Mouse (Mus musculus): ENCODE data around the gene Hist2h2ac. TPM values are rescaled to one million over a fixed set of nuclear protein-coding genes. Genes with fewer than 3 reads are reported as not detected.
"Not testable (repeated sequence)": the region's sequence is repeated elsewhere in the genome, so short reads cannot be mapped to it uniquely, and the experiment has no call there.

Hist2h2ac gene
- polyA plus RNA-seq, 1 experiment = 8.5 TPM

DNA sequence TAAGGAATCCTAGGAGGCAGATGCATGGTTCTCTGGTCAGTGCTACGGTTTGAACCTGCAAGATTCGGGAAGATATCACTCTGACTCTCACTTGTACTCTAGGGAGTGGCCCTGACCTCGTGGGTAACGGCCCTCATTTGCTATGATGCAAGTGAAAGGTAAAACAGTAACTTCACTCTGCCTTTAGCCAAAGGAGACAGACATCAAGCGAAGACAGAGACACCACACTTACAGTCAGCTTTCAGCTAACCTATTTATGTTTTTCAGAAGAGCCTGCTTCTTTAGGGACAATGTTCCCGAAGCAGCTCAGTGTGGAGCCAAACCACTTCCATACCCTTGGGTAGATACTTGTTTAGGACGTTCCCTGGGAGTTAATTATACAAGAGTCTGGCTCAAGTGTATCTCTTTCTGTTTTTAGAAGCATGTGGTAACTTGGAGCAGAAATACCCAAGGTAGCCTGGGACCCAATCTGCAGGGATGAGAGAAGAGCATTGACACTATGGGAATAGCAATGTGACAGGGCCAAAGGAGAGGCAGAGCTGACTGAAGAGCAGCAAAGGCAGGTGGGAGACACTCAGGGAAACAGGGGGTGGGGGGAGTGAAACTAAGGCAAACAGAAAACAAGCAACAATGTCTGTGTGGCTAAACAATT lies 23.4 kb upstream of the Hist2h2ac start:
- peak overlapping the region; percentile 74 for H3K4me3 ChIP-seq (replicated peaks)
- H3K36me3 ChIP-seq (ENCODE audit: control insufficient read depth) = peaks cover 18% of the 10 kb centered on the region
- no peak for TF ChIP-seq TAL1 (IDR thresholded peaks at IDR 0.05; ENCODE audit: low read length)
- TF ChIP-seq GATA1 (IDR thresholded peaks at IDR 0.05; ENCODE audit: low read length) = no peak
- H3K27me3 ChIP-seq (ENCODE audit: control insufficient read depth) = no peaks in the 10 kb centered on the region
- H3K9me3 ChIP-seq (ENCODE audit: control insufficient read depth, low read length) = no peaks in the 10 kb centered on the region
- H3K4me1 ChIP-seq (ENCODE audit: control insufficient read depth) = peaks cover 54% of the 10 kb centered on the region

DNA sequence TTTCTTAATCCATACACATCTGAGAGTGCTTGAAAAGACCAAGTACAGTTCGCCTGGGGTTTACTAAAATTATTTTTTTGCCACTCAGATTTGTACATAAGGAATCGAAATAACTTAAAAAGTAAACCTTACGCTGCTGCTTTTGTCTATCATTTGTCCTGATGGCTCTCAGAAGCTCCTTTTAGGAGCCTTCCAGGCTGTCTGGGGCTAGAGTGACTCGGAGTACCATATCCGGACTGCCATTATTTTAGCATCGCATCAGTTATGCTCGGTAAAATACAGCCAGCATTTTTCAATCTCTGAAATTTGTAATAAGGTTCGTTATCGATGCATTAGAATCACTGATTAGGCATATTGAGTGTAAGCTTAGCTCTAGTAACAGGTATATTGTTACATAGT lies 20.1 kb upstream of the Hist2h2ac start:
- no peak for TF ChIP-seq TAL1 (IDR thresholded peaks at IDR 0.05; ENCODE audit: low read length)
- TF ChIP-seq GATA1 (IDR thresholded peaks at IDR 0.05; ENCODE audit: low read length) = no peak
- H3K27me3 ChIP-seq (ENCODE audit: control insufficient read depth) = no peaks in the 10 kb centered on the region
- peaks cover 69% of the 10 kb centered on the region for H3K4me1 ChIP-seq (ENCODE audit: control insufficient read depth)
- no peaks in the 10 kb centered on the region for H3K9me3 ChIP-seq (ENCODE audit: control insufficient read depth, low read length)
- peaks cover 17% of the 10 kb centered on the region for H3K36me3 ChIP-seq (ENCODE audit: control insufficient read depth)
- H3K4me3 ChIP-seq (replicated peaks) = peak overlapping the region; percentile 59

DNA sequence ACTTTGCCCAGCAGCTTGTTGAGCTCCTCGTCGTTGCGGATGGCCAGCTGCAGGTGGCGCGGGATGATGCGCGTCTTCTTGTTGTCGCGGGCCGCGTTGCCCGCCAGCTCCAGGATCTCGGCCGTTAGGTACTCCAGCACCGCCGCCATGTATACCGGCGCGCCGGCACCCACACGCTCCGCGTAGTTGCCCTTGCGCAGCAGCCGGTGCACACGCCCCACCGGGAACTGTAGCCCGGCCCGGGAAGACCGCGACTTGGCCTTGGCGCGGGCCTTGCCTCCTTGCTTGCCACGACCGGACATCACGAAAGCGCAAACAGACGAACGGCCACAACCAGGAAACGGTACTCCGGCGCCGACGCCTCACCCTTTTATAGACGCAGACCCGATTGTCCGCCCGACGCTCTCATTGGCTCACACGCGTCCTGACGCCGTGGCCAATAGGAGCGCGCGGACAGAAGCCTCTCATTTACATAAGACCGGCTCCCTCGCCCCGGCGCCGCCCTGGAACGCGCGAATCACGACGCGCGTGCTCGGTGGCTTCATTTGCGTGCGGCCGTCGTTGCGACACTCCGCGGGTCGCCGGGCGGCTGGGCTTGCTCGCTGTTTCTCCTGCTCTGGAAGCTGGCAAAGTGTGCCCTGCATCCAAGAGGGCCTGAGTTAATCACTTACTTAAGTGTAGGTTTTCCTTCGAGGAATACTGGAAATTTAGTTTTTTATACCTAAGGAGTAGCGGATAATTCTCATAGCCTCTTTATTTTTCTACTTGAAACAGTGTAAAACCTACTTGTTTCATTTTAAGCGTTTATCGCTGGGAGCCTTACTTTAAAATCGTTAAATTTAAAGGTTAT lies 19.5 kb upstream of the Hist2h2ac start, which contains the start of gene Hist2h2aa2:
Gene Hist2h2aa2, minus strand, starts transcription at position 328 of the 850 bp plus-strand sequence.
- Histone ChIP-seq H3K4me3 (replicated peaks) (peak within 1 kb of the TSS; percentile 60), H3K36me3 (ENCODE audit: control insufficient read depth) (peaks cover 20% of the 10 kb centered on the region), H3K4me1 (ENCODE audit: control insufficient read depth) (peaks cover 74% of the 10 kb centered on the region)
- not testable (repeated sequence) for H3K27me3 ChIP-seq (ENCODE audit: control insufficient read depth); H3K9me3 ChIP-seq (ENCODE audit: control insufficient read depth, low read length)

DNA sequence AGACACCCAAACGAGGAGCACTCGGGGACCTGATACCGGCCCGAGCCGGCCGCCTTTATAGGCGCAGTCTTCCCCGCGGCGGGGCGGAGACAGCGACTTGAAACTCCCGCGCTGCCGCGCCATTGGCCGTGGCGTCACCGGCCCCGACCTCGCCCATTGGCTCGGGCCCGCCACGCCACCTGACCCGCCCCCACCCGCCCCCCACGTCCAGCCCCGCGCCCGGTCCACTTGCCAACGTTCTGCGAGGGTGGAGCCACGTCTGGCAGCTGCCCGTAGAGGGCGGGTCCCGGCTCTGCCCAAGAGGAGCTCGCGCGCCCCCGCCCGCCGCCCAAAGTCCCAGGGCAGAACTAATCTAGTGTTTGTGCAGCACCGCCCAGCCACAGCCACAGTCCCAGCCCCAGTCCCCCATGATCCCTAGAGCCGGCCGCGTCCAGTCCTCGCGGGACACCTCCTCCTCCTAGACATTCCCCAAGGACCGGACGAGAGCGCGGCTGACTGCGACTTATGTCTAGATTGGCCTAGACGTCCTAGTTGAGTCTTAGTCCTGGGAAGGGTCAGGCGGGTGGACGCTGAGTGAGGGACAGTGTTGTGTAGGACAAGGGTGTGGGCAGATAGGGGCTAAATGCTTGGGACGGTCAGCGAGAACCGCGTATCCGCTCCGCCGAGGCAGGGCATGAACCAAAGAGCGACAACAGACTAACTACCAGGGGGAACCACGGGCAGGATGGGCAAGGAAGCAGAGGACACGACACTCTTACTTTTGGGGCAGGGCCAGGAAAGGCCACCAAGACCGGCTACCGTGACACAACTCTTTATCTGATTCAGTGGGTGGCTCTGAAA lies 18.5 kb upstream of the Hist2h2ac start, which contains the start of gene Hist2h3c2:
Gene Hist2h3c2, minus strand, starts transcription at position 174 of the 840 bp plus-strand sequence.
- Histone ChIP-seq H3K36me3 (ENCODE audit: control insufficient read depth) (peaks cover 18% of the 10 kb centered on the region), H3K4me3 (replicated peaks) (peak within 1 kb of the TSS; percentile 65), H3K4me1 (ENCODE audit: control insufficient read depth) (peaks cover 66% of the 10 kb centered on the region)
- not testable (repeated sequence) for H3K27me3 ChIP-seq (ENCODE audit: control insufficient read depth); H3K9me3 ChIP-seq (ENCODE audit: control insufficient read depth, low read length)

DNA sequence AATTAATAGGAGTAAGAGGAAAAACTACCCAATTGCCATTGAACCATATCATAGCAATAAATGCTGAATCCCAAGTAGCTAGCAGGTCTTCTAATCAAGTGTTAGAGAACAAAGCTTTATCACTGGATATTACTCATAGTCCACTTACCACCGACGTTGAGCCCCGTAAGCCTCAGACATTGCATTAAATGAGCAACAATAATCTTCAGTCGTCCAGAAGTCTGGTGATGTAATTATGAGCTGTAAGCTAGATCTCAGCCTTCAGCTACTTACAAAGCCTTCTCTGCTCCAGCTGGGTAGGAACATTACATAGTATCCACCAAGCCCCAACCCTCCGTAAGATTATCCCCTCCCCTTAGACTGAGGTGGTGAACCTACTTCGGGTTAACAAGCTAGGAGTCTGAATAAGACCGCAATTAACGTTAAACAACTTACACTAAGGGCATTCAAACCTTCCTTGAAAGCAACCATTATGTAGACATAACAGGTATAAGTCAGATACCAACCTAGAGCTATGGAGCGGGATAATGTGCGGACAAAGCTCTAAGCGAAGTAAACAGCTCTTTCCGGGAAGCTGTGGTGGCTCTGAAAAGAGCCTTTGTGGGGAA lies 17.3 kb upstream of the Hist2h2ac start:
- H3K27me3 ChIP-seq (ENCODE audit: control insufficient read depth) = no peaks in the 10 kb centered on the region
- TF ChIP-seq GATA1 (IDR thresholded peaks at IDR 0.05; ENCODE audit: low read length) = no peak
- peak overlapping the region; percentile 65 for H3K4me3 ChIP-seq (replicated peaks)
- H3K9me3 ChIP-seq (ENCODE audit: control insufficient read depth, low read length) = no peaks in the 10 kb centered on the region
- peaks cover 56% of the 10 kb centered on the region for H3K4me1 ChIP-seq (ENCODE audit: control insufficient read depth)
- peaks cover 13% of the 10 kb centered on the region for H3K36me3 ChIP-seq (ENCODE audit: control insufficient read depth)

DNA sequence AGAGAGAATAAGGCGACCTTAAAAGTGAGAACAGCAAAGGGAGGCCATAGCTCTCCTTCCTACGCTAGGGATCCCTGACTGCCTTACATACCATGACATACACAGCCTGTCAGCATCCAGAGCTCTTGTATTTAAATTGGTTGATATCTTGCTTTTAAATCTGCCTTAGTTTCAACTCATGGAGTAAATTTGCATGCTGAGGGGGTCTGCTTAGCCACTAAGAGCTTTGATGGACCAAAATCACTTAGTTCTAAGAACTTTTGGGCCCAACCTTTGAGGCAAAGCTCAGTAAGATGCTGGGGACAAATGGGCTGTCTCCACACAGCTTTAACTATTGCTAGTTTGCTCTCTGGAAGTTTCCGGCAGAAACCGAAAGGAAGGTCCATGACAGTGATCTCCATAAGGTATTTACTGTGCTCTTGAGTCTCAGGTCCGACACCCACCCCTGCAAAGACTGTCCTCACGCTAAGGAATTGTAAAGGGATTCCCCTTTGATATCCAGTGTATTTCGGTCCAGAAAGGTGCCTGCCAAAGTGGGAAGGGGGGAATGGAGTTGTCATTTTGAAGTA lies 16.7 kb upstream of the Hist2h2ac start:
- Histone ChIP-seq H3K4me1 (ENCODE audit: control insufficient read depth) (peaks cover 52% of the 10 kb centered on the region), H3K4me3 (replicated peaks) (peak overlapping the region; percentile 65), H3K9me3 (ENCODE audit: control insufficient read depth, low read length) (no peaks in the 10 kb centered on the region), H3K27me3 (ENCODE audit: control insufficient read depth) (no peaks in the 10 kb centered on the region), H3K36me3 (ENCODE audit: control insufficient read depth) (peaks cover 12% of the 10 kb centered on the region)
- TF ChIP-seq GATA1 (IDR thresholded peaks at IDR 0.05; ENCODE audit: low read length) (no peak), TAL1 (IDR thresholded peaks at IDR 0.05; ENCODE audit: low read length) (no peak)

DNA sequence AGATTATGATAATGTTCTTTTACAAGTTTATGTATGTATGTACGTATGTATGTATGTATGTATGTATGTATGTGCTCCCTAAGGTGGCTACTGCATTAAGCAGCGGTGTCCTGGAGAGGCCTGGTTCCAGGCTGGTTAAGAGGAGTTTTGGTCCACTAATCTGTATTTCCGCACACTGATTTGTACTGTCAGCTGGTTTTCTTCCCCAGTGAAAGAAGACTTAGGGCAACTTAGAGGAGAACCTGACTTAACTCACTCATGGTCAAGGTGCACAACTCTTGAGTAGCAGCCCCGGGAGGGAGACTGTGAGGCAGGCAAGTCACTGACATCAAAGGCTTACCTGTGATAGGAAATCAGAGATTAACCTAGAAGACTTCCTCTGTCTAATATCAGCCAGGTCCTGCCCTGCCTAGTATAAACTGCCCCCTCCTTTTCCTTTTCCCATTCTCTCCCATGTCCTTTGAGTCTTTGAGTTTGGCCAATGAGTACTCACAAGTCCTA lies 16.2 kb upstream of the Hist2h2ac start:
- Histone ChIP-seq H3K9me3 (ENCODE audit: control insufficient read depth, low read length) (no peaks in the 10 kb centered on the region), H3K27me3 (ENCODE audit: control insufficient read depth) (no peaks in the 10 kb centered on the region), H3K4me3 (replicated peaks) (peak overlapping the region; percentile 65), H3K36me3 (ENCODE audit: control insufficient read depth) (peaks cover 8% of the 10 kb centered on the region), H3K4me1 (ENCODE audit: control insufficient read depth) (peaks cover 52% of the 10 kb centered on the region)
- TF ChIP-seq GATA1 (IDR thresholded peaks at IDR 0.05; ENCODE audit: low read length) (no peak), TAL1 (IDR thresholded peaks at IDR 0.05; ENCODE audit: low read length) (no peak)

DNA sequence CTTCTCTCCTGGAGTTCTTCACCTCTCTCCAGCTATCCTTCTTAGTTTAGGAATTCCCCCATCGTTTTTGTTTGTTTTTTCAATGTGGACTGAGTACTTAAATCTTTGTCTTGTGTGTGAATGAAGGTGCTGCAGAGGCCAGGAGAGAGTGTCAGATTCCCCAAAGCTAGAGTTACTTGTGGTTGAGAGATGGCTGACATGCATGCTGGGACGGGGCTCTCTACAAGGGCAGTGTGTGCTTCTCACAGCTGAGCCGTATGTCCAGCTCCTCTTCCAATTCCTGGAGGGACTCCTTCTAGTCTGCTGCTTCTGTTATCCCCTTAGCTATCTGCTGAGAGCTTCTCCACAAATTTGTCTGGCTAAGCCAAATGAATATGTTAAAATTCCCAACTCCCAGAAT lies 15.2 kb upstream of the Hist2h2ac start:
- H3K9me3 ChIP-seq (ENCODE audit: control insufficient read depth, low read length) = no peaks in the 10 kb centered on the region
- H3K36me3 ChIP-seq (ENCODE audit: control insufficient read depth) = peaks cover 2% of the 10 kb centered on the region; the same call in 1 of the 2 replicates
- peak overlapping the region; percentile 65 for H3K4me3 ChIP-seq (replicated peaks)
- TF ChIP-seq TAL1 (IDR thresholded peaks at IDR 0.05; ENCODE audit: low read length) (no peak), GATA1 (IDR thresholded peaks at IDR 0.05; ENCODE audit: low read length) (no peak)
- peaks cover 49% of the 10 kb centered on the region for H3K4me1 ChIP-seq (ENCODE audit: control insufficient read depth)
- no peaks in the 10 kb centered on the region for H3K27me3 ChIP-seq (ENCODE audit: control insufficient read depth)
